Mouse (Mus musculus) CD8-positive naive resting alpha-beta T cell, adult 2 months (primary cell): Measurements from ENCODE around the gene Cxadr.
"Not testable (repeated sequence)": the region's sequence is repeated elsewhere in the genome, so short reads cannot be mapped to it uniquely, and the experiment has no call there.

ENCODE experiments used
- DNase-seq, 2 experiments: peaks; one replicate each; pipeline ENCODE4 v3.0.0; 2022; ENCODE audit warnings: low read depth in 2 of 2, low spot score in 2 of 2

The Cxadr gene

GRCm38 (mm10) chr16:78361466-78361865 lies 60.2 kb downstream of the Cxadr start:
- no peak for DNase-seq

GRCm38 (mm10) chr16:78364554-78364953 lies 63.3 kb downstream of the Cxadr start:
- not testable (repeated sequence) for DNase-seq

- DNase-seq = no peak
Observed at GRCm38 (mm10) chr16:78371491-78372046, 70.3 kb downstream of the Cxadr start.

GRCm38 (mm10) chr16:78372786-78373185 lies 71.5 kb downstream of the Cxadr start:
- DNase-seq = no peak

GRCm38 (mm10) chr16:78373743-78374142 lies 72.5 kb downstream of the Cxadr start:
- no peak for DNase-seq

GRCm38 (mm10) chr16:78375222-78375621 lies 73.9 kb downstream of the Cxadr start:
- DNase-seq = peak; percentile 41 to 56

- peak; percentile 65 to 67 for DNase-seq
Observed at GRCm38 (mm10) chr16:78375821-78376691, 74.8 kb downstream of the Cxadr start.

- peak; percentile 82 to 85 for DNase-seq
Observed at GRCm38 (mm10) chr16:78376745-78377570, 75.7 kb downstream of the Cxadr start, which contains the start of gene Btg3. Gene Btg3 (minus strand): TSS chr16:78377192.

- DNase-seq = no peak
Observed at GRCm38 (mm10) chr16:78378493-78378892, 77.2 kb downstream of the Cxadr start.

GRCm38 (mm10) chr16:78389122-78389521 lies 87.8 kb downstream of the Cxadr start:
- DNase-seq = no peak

- DNase-seq = no peak
Observed at GRCm38 (mm10) chr16:78389986-78390385, 88.7 kb downstream of the Cxadr start.

GRCm38 (mm10) chr16:78391354-78391753 lies 90.1 kb downstream of the Cxadr start:
- DNase-seq = no peak

GRCm38 (mm10) chr16:78398734-78399133 lies 97.4 kb downstream of the Cxadr start:
- DNase-seq = no peak

GRCm38 (mm10) chr16:78399423-78399822 lies 98.1 kb downstream of the Cxadr start:
- no peak for DNase-seq

GRCm38 (mm10) chr16:78402316-78402715 lies 101.0 kb downstream of the Cxadr start:
- DNase-seq = no peak

GRCm38 (mm10) chr16:78406657-78407056 lies 105.4 kb downstream of the Cxadr start:
- no peak for DNase-seq

- no peak for DNase-seq
Observed at GRCm38 (mm10) chr16:78407855-78408254, 106.6 kb downstream of the Cxadr start.
